Mouse (Mus musculus): ENCODE measurements around the gene Itsn1.

Itsn1 gene

GRCm38 (mm10) chr16:91919056-91919455 is 190.0 kb downstream of the Itsn1 start:
- DNase-seq, result no peak

- DNase-seq, result no peak
Observed at GRCm38 (mm10) chr16:91921340-91921739, 192.3 kb downstream of the Itsn1 start.

GRCm38 (mm10) chr16:91922939-91923338 is 193.9 kb downstream of the Itsn1 start:
- DNase-seq, result no peak

- DNase-seq, result no peak
Observed at GRCm38 (mm10) chr16:91924426-91924825, 195.3 kb downstream of the Itsn1 start.

- no peak for DNase-seq
Observed at GRCm38 (mm10) chr16:91927911-91928630, 199.0 kb downstream of the Itsn1 start.

GRCm38 (mm10) chr16:91931078-91932013 is 202.3 kb downstream of the Itsn1 start:
- peak; percentile 90 for DNase-seq

- DNase-seq, result no peak
Observed at GRCm38 (mm10) chr16:91932082-91932690, 203.1 kb downstream of the Itsn1 start.

- DNase-seq, result no peak
Observed at GRCm38 (mm10) chr16:91932843-91933518, 203.9 kb downstream of the Itsn1 start.

- DNase-seq, result no peak
Observed at GRCm38 (mm10) chr16:91935108-91935507, 206.0 kb downstream of the Itsn1 start.

- DNase-seq, result no peak
Observed at GRCm38 (mm10) chr16:91935726-91936125, 206.6 kb downstream of the Itsn1 start.

GRCm38 (mm10) chr16:91936340-91937030 is 207.4 kb downstream of the Itsn1 start:
- peak; percentile 71 for DNase-seq

- no peak for DNase-seq
Observed at GRCm38 (mm10) chr16:91937281-91937680, 208.2 kb downstream of the Itsn1 start.

GRCm38 (mm10) chr16:91938141-91938540 is 209.1 kb downstream of the Itsn1 start:
- DNase-seq, result no peak

GRCm38 (mm10) chr16:91940726-91941125 is 211.6 kb downstream of the Itsn1 start:
- no peak for DNase-seq

- DNase-seq, result no peak
Observed at GRCm38 (mm10) chr16:91942201-91942600, 213.1 kb downstream of the Itsn1 start.

- DNase-seq, result no peak
Observed at GRCm38 (mm10) chr16:91946261-91946660, 217.2 kb downstream of the Itsn1 start.

GRCm38 (mm10) chr16:91947093-91947492 is 218.0 kb downstream of the Itsn1 start:
- DNase-seq, result no peak

- DNase-seq, result no peak
Observed at GRCm38 (mm10) chr16:91953967-91954366, 224.9 kb downstream of the Itsn1 start.

GRCm38 (mm10) chr16:91954766-91955165 is 225.7 kb downstream of the Itsn1 start:
- no peak for DNase-seq

- DNase-seq, result peak; percentile 70
Observed at GRCm38 (mm10) chr16:91962204-91962893, 233.3 kb downstream of the Itsn1 start.

GRCm38 (mm10) chr16:91962894-91963555 is 233.9 kb downstream of the Itsn1 start:
- peak; percentile 48 for DNase-seq

Measured in right cerebral cortex, postnatal 25 days (tissue).